Mouse (Mus musculus) v-Abl transformed pro-B cells (cell line): ENCODE data around the gene Eef2.

Source experiments
- in situ Hi-C, 2 experiments: fragments of 400-800 bp; cut with MboI; formaldehyde crosslinking; loops; one replicate each; pipeline ENCODE4 v1.15.1; 2025; ENCODE audit not compliant: unreplicated experiment in 2 of 2

Gene Eef2

DNA sequence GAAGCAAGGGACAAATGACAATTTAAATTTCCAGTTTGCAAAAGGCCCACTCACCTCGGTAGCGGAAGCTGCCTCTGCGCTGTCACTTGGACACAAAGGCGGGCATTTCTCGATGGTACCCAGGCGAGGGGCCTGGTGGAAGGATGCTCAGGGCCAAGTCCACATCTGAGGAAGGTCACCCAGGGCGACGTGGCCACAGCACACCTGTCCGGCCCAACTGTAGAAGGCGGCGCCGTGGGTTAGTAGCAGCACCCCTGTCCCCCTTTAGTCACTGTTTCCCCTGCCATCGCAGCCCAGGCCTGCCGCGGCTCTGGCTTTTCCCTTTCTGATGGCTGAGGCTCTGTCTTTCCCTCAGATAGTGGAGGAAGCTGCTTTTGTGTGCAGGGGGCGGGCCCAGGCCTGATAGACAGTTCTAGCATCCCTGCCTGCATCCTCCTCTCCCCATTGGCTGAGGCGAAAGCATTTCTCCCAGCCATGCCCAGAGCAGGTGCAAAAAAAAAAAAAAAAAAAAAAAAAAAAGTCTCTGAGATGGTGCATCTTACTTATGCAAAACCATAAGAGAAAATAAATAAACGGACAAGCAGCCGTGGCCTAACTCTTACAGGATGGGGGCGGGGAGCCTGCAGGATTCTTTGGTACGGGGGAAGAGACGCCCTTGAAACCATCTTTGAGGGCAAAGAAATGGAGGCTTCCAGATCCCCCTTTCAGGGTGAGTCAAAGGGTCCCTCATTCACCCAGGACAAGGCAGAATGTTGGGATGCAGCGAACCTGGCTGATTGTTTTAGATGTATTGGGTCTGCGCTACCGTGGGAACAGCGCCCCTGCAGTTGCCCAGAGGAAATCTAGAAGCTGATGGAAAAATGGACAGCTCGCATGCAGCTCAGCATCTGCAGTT lies 54.3 kb downstream of the Eef2 start, which contains the start of gene Atcay:
Gene Atcay, minus strand, starts transcription at position 396 of the 895 bp plus-strand sequence.
- in situ Hi-C loops: no loop called here

DNA sequence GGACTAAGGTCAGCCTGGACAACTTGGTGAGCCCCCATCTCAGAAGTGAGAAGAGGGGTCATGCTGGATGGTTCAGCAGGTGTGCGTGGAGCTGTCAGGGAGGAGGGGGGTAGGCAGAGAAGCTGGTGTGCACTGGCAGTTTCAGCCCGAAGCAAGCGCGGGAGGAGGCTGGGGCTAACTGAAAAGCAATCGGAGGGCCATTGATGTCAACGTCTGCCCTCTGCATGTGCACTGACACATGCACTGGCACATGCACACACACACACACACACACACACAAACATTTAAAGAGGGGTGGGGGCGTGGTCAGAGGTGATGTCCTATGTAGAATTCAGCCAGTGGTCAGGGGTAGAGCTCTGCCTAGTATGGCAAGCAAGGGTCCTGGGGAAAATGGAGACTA lies 55.0 kb downstream of the Eef2 start:
- in situ Hi-C loops: no loop called here
